Mouse (Mus musculus) forebrain, embryonic 11.5 days (tissue): ENCODE data around the gene Zfp459. TPM values are rescaled to one million over a fixed set of nuclear protein-coding genes. Genes with fewer than 3 reads are reported as not detected.
A peak's percentile ranks its signal among the peaks of the same experiment; 100 is the strongest.
"Not testable (repeated sequence)": the region's sequence is repeated elsewhere in the genome, so short reads cannot be mapped to it uniquely, and the experiment has no call there.

Source experiments
- ATAC-seq: fragments of 200-750 bp; cut with Nextera tagmentation; replicated peaks from 2 replicates; pipeline ENCODE4 v1.8.0; 2017; ENCODE audit warnings: moderate TSS enrichment; ENCODE audit not compliant: low FRiP score
- DNase-seq: peaks from one replicate; pipeline ENCODE4 v3.0.0-alpha.2; 2017; ENCODE audit warnings: low spot score
- H3K27ac ChIP-seq: fragments of 300-500 bp; sonication (generic); 2 replicates; pipeline ENCODE4 v1.5.1; 2014; ENCODE audit warnings: low read depth, low read length
- H3K27me3 ChIP-seq: fragments of 300-500 bp; sonication (generic); 2 replicates; pipeline ENCODE4 v1.6.1; 2014; ENCODE audit warnings: mild to moderate bottlenecking, low read length, mixed read lengths; ENCODE audit not compliant: control insufficient read depth, insufficient read depth
- H3K36me3 ChIP-seq: fragments of 300-500 bp; sonication (generic); 2 replicates; pipeline ENCODE4 v1.6.1; 2014; ENCODE audit warnings: mild to moderate bottlenecking, low read length, moderate library complexity, mixed read lengths; ENCODE audit not compliant: control insufficient read depth, insufficient read depth
- H3K4me1 ChIP-seq: fragments of 300-500 bp; sonication (generic); replicated peaks from 2 replicates; pipeline ENCODE4 v1.6.1; 2014; ENCODE audit warnings: low read length, mixed read lengths; ENCODE audit not compliant: control insufficient read depth, insufficient read depth
- H3K4me2 ChIP-seq: fragments of 300-500 bp; sonication (generic); 2 replicates; pipeline ENCODE4 v1.6.1; 2014; ENCODE audit warnings: low read depth, mild to moderate bottlenecking, low read length, moderate library complexity, mixed read lengths; ENCODE audit not compliant: severe bottlenecking
- H3K4me3 ChIP-seq: fragments of 300-500 bp; sonication (generic); 2 replicates; pipeline ENCODE4 v1.5.1; 2014; ENCODE audit warnings: low read depth, low read length
- H3K9ac ChIP-seq: fragments of 300-500 bp; sonication (generic); 2 replicates; pipeline ENCODE4 v1.6.1; 2014; ENCODE audit warnings: low read length
- H3K9me3 ChIP-seq: fragments of 300-500 bp; sonication (generic); 2 replicates; pipeline ENCODE4 v1.6.1; 2016; ENCODE audit warnings: low read length, mixed read lengths; ENCODE audit not compliant: control insufficient read depth
- WGBS: fragments of 180-500 bp; shearing (Covaris S2); extraction: QIAGEN DNeasy Blood & Tissue Kit; methylation state at CpG from one replicate; pipeline ENCODE4 v1.1.7; 2014; 5-methylcytosine and 5-hydroxymethylcytosine counted together
- polyA plus RNA-seq: library from polyadenylated mRNA; unstranded; fragments of >200 nt; fragmentation: Nextera tagmentation; extraction: Ambion mirVana; gene quantifications from 2 replicates; pipeline ENCODE4 v1.2.1, GENCODE M21; 2014

Gene Zfp459
- 0.56 and 0.76 TPM in 2 replicates for polyA plus RNA-seq

DNA sequence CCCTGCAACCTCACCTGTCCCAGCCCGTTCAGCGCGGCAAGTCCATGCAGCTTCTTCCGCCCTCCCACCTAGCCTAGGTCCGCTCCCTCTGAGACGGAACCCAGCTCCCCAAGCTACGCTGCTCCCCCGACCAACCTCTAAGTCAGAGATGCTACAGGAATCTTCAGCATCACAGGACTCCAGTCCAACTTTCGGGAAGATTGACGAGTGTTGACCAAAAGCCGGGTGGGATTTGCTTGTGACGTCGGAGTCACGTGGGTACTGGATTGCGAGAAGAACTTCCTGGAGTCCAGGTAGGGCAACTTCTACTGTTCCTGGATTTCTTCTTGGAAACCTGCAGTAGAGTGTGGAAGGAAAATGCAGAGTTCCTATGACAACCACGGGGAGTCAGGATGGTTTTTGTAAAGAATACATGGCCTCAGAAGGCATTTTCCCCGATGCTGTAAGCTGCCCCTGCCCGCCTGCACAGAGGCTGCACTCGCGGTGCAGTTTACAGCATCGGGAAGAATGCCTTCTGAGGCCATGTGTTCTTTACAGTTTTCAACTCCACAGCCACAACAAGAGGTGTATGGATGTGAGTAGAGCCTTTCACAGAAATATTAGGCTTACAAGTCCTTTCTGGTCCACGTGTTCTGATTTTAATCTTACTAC, at the start of gene Zfp459:
Gene Zfp459, minus strand, starts transcription at position 212 of the 651 bp plus-strand sequence.
- Histone ChIP-seq H3K4me2 (peak within 1 kb of the TSS; percentile 66), H3K9ac (peak within 1 kb of the TSS; percentile 39), H3K9me3 (no peaks in the 10 kb centered on the region), H3K27me3 (no peaks in the 10 kb centered on the region), H3K4me3 (peak within 1 kb of the TSS; percentile 47), H3K36me3 (no peaks in the 10 kb centered on the region), H3K4me1 (peaks cover 4% of the 10 kb centered on the region; the same call in 1 of the 2 replicates), H3K27ac (no peak within 1 kb of the TSS)
- peak; percentile 69 for DNase-seq
- peak; percentile 82 for ATAC-seq
- WGBS = 3% methylated on average over 22 of the region's 22 CpGs

DNA sequence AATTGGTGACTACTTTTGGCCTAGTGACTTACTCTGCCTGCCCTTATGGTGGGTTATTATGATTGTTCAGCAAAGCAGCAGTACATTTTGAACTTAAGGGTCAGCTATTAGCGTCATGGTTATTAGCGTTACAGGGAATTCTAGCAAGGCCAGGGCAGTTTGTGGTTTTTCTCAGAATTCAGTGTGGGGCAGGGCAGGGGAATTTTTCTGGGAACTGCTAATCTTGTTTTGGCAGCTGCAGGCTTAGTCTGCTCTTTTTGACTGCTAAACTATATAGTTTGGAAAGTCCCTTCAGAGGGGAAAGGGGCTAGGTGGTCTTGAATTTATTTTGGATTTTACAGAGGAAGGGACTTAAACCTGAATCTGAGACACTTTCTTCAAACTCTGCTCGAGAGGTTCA, 48.1 kb upstream of the Zfp459 start:
- no peak for DNase-seq
- Histone ChIP-seq H3K27me3 (no peaks in the 10 kb centered on the region), H3K4me2 (no peak overlapping the region), H3K27ac (no peak overlapping the region), H3K9ac (no peak overlapping the region), H3K36me3 (no peaks in the 10 kb centered on the region; the same call in 1 of the 2 replicates), H3K9me3 (no peaks in the 10 kb centered on the region), H3K4me3 (no peak overlapping the region), H3K4me1 (no peaks in the 10 kb centered on the region)
- ATAC-seq = no peak
- 85% methylated on average over 3 of the region's 3 CpGs for WGBS

- DNase-seq, H3K9ac ChIP-seq, H3K4me3 ChIP-seq, H3K4me1 ChIP-seq, H3K27ac ChIP-seq, H3K9me3 ChIP-seq, H3K4me2 ChIP-seq, ATAC-seq, H3K27me3 ChIP-seq, H3K36me3 ChIP-seq: not testable (repeated sequence)
- WGBS = 86% methylated on average over 2 of the region's 5 CpGs
Observed at GRCm38 (mm10) chr13:67463506-67464185, 42.4 kb upstream of the Zfp459 start.

- DNase-seq (no peak), ATAC-seq (peak; percentile 22; the same call in 1 of the 2 replicates)
- Histone ChIP-seq H3K9me3 (no peaks in the 10 kb centered on the region), H3K4me1 (no peaks in the 10 kb centered on the region), H3K27me3 (no peaks in the 10 kb centered on the region), H3K36me3 (no peaks in the 10 kb centered on the region), H3K9ac (peak overlapping the region; percentile 57; the same call in 1 of the 2 replicates), H3K4me2 (peak overlapping the region; percentile 58; the same call in 1 of the 2 replicates), H3K4me3 (peak overlapping the region; percentile 49), H3K27ac (no peak overlapping the region)
- WGBS = 2% methylated on average over 3 of the region's 3 CpGs
Observed at GRCm38 (mm10) chr13:67452021-67452309, 30.7 kb upstream of the Zfp459 start.

DNA sequence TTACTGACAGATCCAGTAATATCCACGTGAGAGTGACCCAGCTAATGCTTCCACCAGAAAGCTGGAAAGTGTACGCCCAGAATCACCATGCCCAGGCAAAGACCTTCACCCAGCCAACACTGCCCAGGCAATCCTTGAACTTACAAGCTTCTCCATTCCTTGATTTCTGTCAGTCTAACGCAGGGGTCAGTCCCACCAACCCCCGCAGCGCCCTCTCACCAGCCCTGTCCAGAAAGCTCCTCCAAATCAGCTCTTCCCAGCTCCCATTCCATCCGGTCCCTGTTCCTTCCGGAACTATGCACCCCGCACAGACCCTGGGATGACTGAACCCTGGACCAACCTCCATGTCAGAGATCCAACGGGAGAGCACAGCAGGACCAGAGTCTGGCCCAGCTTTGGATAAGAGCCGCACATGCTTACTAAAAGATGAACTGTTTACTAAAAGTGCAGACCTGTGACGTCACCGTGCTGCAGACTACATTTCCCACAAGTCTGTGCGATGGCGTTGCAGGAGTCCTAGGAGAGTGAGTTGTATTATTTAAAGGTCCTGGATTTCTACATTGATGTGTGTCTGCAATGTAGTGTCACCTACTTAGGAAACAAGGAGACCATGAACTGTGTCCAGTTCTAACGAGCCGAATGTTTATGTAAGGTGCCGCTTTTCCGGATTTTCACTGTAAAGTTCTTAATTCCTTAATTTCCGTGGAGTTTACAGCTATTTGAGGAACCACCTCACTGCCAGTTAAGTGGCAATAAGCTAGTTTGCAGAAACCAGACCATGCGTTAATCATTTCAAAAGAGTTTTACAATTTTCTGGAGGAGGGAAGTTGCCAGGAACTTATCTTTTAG, 30.2 kb upstream of the Zfp459 start, which contains the start of gene Zfp874a:
Gene Zfp874a, minus strand, starts transcription at position 453 of the 849 bp plus-strand sequence.
- 2% methylated on average over 20 of the region's 20 CpGs for WGBS
- H3K27ac ChIP-seq = no peak within 1 kb of the TSS

DNA sequence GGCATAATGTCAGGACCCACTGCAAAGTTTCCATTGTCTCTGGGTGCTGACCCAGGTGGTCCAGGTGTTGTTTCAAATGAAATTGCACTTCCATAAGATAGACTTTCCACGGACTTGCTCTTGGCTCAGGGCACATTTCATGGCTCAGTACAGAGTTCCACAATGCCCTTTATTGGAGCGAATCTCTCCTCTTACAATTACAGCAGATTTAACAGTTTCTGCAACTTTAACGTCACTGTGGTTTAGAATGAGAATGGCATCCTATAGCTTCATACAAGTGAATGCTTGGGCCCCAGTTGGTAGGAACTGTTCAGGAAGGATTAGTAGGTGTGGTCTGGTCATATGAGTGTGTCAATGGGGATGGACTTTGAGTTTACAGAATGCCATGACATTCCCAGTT, 15.9 kb upstream of the Zfp459 start:
- not testable (repeated sequence) for H3K4me3 ChIP-seq, ATAC-seq

More for the DNA sequence above, 30.2 kb upstream of the Zfp459 start, which contains the start of gene Zfp874a:
- DNase-seq (peak; percentile 76), ATAC-seq (peak; percentile 96)
- no peaks in the 10 kb centered on the region for H3K9me3 ChIP-seq
- H3K4me2 ChIP-seq = peak within 1 kb of the TSS; percentile 58
- H3K9ac ChIP-seq = peak within 1 kb of the TSS; percentile 57
- H3K4me1 ChIP-seq = no peaks in the 10 kb centered on the region
- H3K4me3 ChIP-seq = peak within 1 kb of the TSS; percentile 49
- H3K27me3 ChIP-seq = no peaks in the 10 kb centered on the region
- H3K36me3 ChIP-seq = no peaks in the 10 kb centered on the region

DNA sequence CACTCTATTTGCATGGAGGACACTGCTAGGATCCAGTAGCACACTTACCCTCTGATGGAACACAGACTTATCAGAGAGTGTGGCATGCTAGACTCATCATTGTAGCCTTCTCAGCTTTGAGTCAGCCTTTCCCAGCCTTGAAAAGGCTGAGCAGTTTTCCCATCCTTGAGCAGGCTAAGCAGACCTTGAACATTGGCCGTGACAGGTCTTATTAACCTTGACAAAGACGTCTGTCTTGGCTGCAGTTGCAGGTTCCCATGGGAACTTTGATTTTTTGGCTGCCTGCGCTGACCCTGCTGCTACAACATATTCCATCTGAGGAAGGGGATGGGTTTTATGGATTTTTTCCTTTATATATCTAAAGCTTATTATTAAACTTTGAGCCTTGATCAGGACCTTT, 6.9 kb upstream of the Zfp459 start:
- H3K27ac ChIP-seq = no peak overlapping the region

More for the DNA sequence above, 15.9 kb upstream of the Zfp459 start:
- WGBS = 80% methylated on average over 1 of the region's 3 CpGs
- H3K27me3 ChIP-seq, H3K4me2 ChIP-seq, DNase-seq, H3K9ac ChIP-seq, H3K4me1 ChIP-seq, H3K27ac ChIP-seq, H3K36me3 ChIP-seq, H3K9me3 ChIP-seq: not testable (repeated sequence)

DNA sequence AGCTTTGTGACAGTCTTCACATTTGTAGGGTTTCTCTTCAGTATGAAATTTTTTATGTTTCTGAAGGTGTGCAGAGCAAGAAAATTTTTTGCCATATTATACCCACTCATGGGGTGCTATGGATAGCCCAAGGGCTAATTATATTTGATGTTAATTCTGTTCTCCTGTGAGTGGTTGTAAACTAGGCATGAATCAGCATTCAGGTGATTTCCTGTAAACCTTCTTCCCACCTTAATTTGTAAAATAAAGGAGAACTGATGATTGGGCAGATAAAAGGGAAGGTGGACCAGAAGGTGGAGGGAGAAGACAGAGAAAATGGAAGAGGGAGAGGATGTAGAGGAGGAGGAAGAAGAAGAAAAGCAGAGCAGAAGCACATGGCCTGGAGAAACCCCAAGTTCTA, 4.5 kb upstream of the Zfp459 start:
- not testable (repeated sequence) for H3K9me3 ChIP-seq, H3K27ac ChIP-seq, ATAC-seq, H3K4me3 ChIP-seq, H3K4me2 ChIP-seq, H3K9ac ChIP-seq, H3K27me3 ChIP-seq, H3K4me1 ChIP-seq, DNase-seq, H3K36me3 ChIP-seq

More for the DNA sequence above, 6.9 kb upstream of the Zfp459 start:
- DNase-seq (no peak), ATAC-seq (no peak)
- H3K4me1 ChIP-seq = no peaks in the 10 kb centered on the region
- H3K9me3 ChIP-seq = no peaks in the 10 kb centered on the region
- no peak overlapping the region for H3K9ac ChIP-seq
- no peaks in the 10 kb centered on the region for H3K27me3 ChIP-seq
- 76% methylated on average over 3 of the region's 3 CpGs for WGBS
- H3K36me3 ChIP-seq = no peaks in the 10 kb centered on the region
- no peak overlapping the region for H3K4me2 ChIP-seq
- H3K4me3 ChIP-seq = no peak overlapping the region
